Mouse (Mus musculus) embryonic facial prominence, embryonic 15.5 days (tissue): ENCODE measurements around the gene Igsf6. TPM values are rescaled to one million over a fixed set of nuclear protein-coding genes. Genes with fewer than 3 reads are reported as not detected.

ENCODE experiments used
- ATAC-seq: fragments of 200-750 bp; cut with Nextera tagmentation; 2 replicates; pipeline ENCODE4 v1.8.0; 2017; ENCODE audit warnings: low read depth, moderate TSS enrichment; ENCODE audit not compliant: insufficient number of reproducible peaks, low FRiP score, low TSS enrichment
- H3K27ac ChIP-seq: fragments of 300-500 bp; sonication (generic); replicated peaks from 2 replicates; pipeline ENCODE4 v1.5.1; 2015; ENCODE audit warnings: mild to moderate bottlenecking, inconsistent platforms
- H3K27me3 ChIP-seq: fragments of 300-500 bp; sonication (generic); 2 replicates; pipeline ENCODE4 v1.6.1; 2015; ENCODE audit warnings: inconsistent platforms
- H3K36me3 ChIP-seq: fragments of 300-500 bp; sonication (generic); 2 replicates; pipeline ENCODE4 v1.6.1; 2015; ENCODE audit warnings: mild to moderate bottlenecking, inconsistent platforms
- H3K4me1 ChIP-seq: fragments of 300-500 bp; sonication (generic); 2 replicates; pipeline ENCODE4 v1.6.1; 2015; ENCODE audit warnings: inconsistent platforms
- H3K4me2 ChIP-seq: fragments of 300-500 bp; sonication (generic); replicated peaks from 2 replicates; pipeline ENCODE4 v1.6.1; 2015; ENCODE audit warnings: mild to moderate bottlenecking, inconsistent platforms
- H3K4me3 ChIP-seq: fragments of 300-500 bp; sonication (generic); replicated peaks from 2 replicates; pipeline ENCODE4 v1.5.1; 2015; ENCODE audit warnings: mild to moderate bottlenecking, inconsistent platforms
- H3K9ac ChIP-seq: fragments of 300-500 bp; sonication (generic); 2 replicates; pipeline ENCODE4 v1.6.1; 2015; ENCODE audit warnings: inconsistent platforms
- H3K9me3 ChIP-seq: fragments of 300-500 bp; sonication (generic); replicated peaks from 2 replicates; pipeline ENCODE4 v1.6.1; 2016; ENCODE audit warnings: inconsistent platforms
- WGBS: fragments of 180-500 bp; shearing (Covaris S2); methylation state at CpG from one replicate; pipeline ENCODE4 v1.1.7; 2015; 5-methylcytosine and 5-hydroxymethylcytosine counted together
- polyA plus RNA-seq: library from polyadenylated mRNA; unstranded; fragments of >200 nt; fragmentation: Nextera tagmentation; extraction: Ambion mirVana; gene quantifications from 2 replicates; pipeline ENCODE4 v1.2.1, GENCODE M21; 2015

Gene Igsf6
- polyA plus RNA-seq, 1 experiment from 2014 or later: 3.1 TPM

DNA sequence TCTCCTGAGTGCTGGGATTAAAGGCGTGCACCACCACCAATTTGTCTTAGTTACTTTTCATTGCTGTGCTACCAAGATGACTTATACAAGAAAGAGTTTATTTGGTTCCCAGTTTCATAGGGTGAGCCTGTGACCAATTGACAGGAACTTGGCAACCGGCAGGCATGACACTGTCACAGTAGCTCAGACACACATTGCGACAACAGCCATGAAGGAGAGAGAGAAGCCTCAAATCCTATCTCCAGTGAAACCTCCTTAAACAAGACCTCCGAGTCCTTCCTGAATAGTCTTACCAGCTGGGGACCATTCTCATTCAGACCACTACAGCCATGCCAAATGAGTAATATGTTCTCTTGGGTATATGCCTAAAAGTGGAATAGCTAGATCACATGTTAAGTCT is 21.3 kb downstream of the Igsf6 start:
- ATAC-seq: no peak
- Histone ChIP-seq H3K9me3 (no peaks in the 10 kb centered on the region), H3K4me2 (no peak overlapping the region), H3K9ac (no peak overlapping the region), H3K36me3 (peaks cover 55% of the 10 kb centered on the region), H3K27ac (no peak overlapping the region), H3K4me3 (no peak overlapping the region), H3K4me1 (no peaks in the 10 kb centered on the region), H3K27me3 (no peaks in the 10 kb centered on the region)
- 83% methylated on average over 4 of the region's 4 CpGs for WGBS

DNA sequence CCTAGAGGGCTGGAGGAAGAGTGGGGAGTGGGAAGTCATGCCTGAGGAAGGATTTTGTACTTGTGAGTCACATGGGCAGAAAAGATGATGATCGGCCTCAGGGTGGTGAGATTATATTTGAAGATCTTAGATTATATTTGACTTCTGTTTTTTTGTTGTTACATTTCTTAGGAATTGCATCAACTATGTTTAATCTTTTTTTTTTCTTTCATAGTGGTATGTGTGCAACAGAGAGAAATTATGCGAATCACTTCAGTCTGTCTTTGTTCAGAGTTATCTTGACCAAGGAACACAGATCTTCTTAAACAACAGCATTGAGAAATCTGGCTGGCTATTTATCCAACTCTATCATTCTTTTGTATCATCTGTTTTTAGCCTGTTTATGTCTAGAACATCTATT is 26.7 kb downstream of the Igsf6 start:
- H3K9me3 ChIP-seq: no peaks in the 10 kb centered on the region
- no peak overlapping the region for H3K27ac ChIP-seq
- no peak overlapping the region for H3K4me2 ChIP-seq
- H3K4me1 ChIP-seq: 0 out of 2 replicates have a peak, but pooled peaks cover 4% of the 10 kb centered on the region
- no peak overlapping the region for H3K4me3 ChIP-seq
- ATAC-seq: no peak
- peaks cover 22% of the 10 kb centered on the region for H3K36me3 ChIP-seq
- H3K27me3 ChIP-seq: no peaks in the 10 kb centered on the region
- WGBS: 81% methylated on average over 2 of the region's 2 CpGs
- H3K9ac ChIP-seq: no peak overlapping the region

DNA sequence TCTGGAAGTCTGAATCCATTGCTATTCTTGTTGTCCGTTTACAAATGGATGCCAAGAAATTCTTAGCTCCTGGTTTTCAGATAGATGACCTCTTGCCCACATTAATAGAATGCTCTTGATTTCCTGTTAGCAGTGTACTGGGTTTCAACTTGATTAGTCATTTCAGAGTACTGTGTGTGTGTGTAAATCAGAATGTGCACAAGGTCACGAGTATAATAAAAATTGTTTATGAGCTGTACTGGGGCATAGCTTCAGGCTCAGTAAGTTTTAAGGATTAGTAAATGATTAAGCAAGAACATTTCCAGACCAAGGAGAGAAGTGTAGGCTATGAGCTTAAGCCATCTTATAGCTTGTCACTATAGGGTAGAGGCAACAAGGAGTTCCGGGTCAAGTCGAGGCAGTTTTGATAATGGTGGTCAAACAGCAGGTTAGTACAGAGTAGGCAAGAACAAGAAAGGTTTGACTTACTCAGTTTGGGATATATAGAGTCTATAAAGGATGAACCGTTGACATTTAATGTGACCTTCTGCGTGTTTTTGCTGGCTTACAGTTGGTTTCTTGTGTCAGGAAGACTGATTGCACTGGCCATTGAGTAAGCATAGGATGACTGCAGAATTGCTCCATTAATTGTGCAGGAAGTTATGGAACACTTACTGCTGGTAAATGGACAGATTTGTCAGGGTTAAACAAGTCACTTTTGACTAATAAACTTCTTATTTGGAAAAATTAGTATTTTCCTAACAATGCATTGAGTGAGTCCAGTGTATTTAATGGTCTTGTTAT is 28.5 kb downstream of the Igsf6 start:
- Histone ChIP-seq H3K4me1 (0 out of 2 replicates have a peak, but pooled peaks cover 10% of the 10 kb centered on the region), H3K9ac (no peak overlapping the region), H3K27me3 (no peaks in the 10 kb centered on the region), H3K4me2 (no peak overlapping the region), H3K27ac (no peak overlapping the region), H3K4me3 (no peak overlapping the region), H3K36me3 (peaks cover 13% of the 10 kb centered on the region), H3K9me3 (no peaks in the 10 kb centered on the region)
- WGBS: 88% methylated on average over 6 of the region's 6 CpGs
- ATAC-seq: no peak

DNA sequence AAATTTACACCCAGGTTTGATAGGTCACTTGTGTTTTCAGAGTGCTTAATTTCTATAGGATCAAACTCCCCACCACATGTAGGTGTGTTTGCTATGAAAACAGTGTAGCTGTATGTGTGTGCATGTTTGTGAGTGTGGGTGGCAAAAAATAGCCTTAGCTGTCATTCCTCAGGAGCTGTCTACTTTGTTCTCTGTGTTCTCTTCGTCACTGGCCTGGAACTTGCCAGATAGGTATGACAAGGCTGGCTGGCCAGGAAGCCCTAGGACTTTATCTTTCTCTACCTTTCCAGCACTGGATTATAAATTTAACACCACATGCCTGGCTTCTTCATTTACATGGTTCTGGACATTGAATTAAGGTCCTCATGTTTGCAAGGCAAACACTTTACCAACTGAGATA is 30.1 kb downstream of the Igsf6 start:
- Histone ChIP-seq H3K27ac (no peak overlapping the region), H3K27me3 (no peaks in the 10 kb centered on the region), H3K4me3 (no peak overlapping the region), H3K4me2 (no peak overlapping the region), H3K9ac (no peak overlapping the region), H3K36me3 (peaks cover 5% of the 10 kb centered on the region; the same call in 1 of the 2 replicates), H3K4me1 (peaks cover 21% of the 10 kb centered on the region; the same call in 1 of the 2 replicates), H3K9me3 (no peaks in the 10 kb centered on the region)
- ATAC-seq: no peak
- 91% methylated on average over 1 of the region's 1 CpGs for WGBS

DNA sequence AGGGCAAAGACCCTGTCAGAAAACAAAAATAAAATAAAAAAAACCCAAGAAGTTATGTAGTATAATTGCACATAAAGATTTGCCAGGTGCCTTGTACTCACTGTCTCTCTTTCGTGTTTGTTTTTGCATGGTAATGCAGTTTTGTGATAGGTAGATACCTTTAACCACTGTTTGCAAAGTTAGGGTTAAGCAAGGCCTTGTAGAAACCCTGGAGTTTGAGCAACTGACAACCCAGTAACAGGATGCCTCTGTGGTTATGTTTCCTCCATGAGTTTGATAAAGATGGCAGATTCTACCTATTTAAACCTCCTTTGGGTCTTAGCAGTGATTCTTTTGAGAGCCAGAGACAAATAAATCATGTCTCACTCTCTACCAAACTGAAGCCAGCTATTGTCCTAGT is 30.9 kb downstream of the Igsf6 start:
- H3K27ac ChIP-seq: no peak overlapping the region
- H3K4me1 ChIP-seq: peaks cover 21% of the 10 kb centered on the region; the same call in 1 of the 2 replicates
- no peak overlapping the region for H3K9ac ChIP-seq
- 94% methylated on average over 1 of the region's 1 CpGs for WGBS
- no peaks in the 10 kb centered on the region for H3K9me3 ChIP-seq
- H3K4me2 ChIP-seq: no peak overlapping the region
- no peaks in the 10 kb centered on the region for H3K27me3 ChIP-seq
- H3K4me3 ChIP-seq: no peak overlapping the region
- H3K36me3 ChIP-seq: peaks cover 3% of the 10 kb centered on the region; the same call in 1 of the 2 replicates
- ATAC-seq: no peak

DNA sequence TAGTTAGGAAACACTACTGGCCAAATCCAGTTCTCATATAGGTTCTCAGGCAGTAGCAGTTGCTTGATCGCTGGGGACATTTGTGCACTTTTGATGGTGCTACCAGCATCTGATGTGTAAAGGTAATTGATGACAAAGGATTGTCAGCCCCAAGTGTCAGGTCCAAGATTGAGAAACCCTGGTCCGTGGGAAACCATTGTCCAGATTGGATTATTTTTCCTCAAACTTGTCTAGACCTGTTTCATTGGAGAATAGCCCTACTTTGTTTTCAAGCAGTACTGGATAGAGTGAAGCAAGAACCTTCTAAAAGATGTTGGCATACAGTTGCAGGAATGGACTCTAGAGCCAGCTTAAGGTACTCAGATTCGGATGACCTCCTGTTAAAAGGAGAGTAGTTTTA is 31.4 kb downstream of the Igsf6 start:
- no peak overlapping the region for H3K4me2 ChIP-seq
- H3K27ac ChIP-seq: no peak overlapping the region
- H3K36me3 ChIP-seq: no peaks in the 10 kb centered on the region
- H3K9me3 ChIP-seq: no peaks in the 10 kb centered on the region
- no peak overlapping the region for H3K9ac ChIP-seq
- H3K27me3 ChIP-seq: no peaks in the 10 kb centered on the region
- no peak overlapping the region for H3K4me3 ChIP-seq
- no peak for ATAC-seq
- 86% methylated on average over 3 of the region's 3 CpGs for WGBS
- H3K4me1 ChIP-seq: peaks cover 21% of the 10 kb centered on the region; the same call in 1 of the 2 replicates

DNA sequence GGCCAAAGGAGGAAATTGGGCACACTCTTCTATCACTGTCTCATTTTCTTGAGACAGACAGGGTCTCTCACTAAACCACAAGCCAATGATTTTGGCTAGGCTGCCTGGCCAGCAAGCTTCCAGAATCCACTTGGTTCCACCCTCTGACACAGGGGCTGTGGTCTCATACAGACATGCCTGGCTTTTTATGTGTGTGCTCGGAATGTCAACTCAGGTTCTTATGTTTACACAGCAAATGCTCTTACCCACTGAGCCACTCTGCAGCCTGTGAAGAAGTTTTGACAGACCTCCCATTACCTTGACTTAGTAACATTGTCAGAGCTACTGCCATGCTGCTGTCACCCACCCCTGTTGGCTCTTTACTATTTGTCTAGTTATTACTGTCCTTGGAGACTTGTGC is 32.4 kb downstream of the Igsf6 start:
- H3K36me3 ChIP-seq: no peaks in the 10 kb centered on the region
- no peaks in the 10 kb centered on the region for H3K9me3 ChIP-seq
- no peak overlapping the region for H3K27ac ChIP-seq
- 65% methylated on average over 1 of the region's 1 CpGs for WGBS
- no peak for ATAC-seq
- no peak overlapping the region for H3K4me3 ChIP-seq
- H3K9ac ChIP-seq: no peak overlapping the region
- H3K4me2 ChIP-seq: no peak overlapping the region
- H3K4me1 ChIP-seq: peaks cover 21% of the 10 kb centered on the region
- no peaks in the 10 kb centered on the region for H3K27me3 ChIP-seq

DNA sequence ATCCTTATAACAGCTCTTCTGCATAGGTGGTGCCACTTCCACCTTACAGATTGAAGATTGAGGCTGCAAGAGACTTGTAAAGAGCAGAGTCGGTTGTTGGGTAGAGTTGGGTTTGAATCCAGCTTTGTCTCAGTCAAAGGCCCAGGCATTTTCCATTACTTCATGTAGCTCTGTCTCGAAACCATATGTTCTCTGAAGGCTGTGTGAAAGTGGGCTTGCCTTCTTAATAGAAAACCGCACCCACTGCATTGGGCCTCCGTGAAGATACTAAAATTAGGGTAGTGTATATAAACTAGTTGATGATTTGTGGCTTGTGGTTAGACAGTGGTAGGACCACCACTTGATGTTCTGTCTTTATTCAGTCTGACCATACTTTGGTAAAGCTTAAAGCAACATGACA is 33.8 kb downstream of the Igsf6 start:
- H3K9ac ChIP-seq: no peak overlapping the region
- ATAC-seq: no peak
- H3K4me1 ChIP-seq: peaks cover 32% of the 10 kb centered on the region
- H3K4me2 ChIP-seq: no peak overlapping the region
- H3K9me3 ChIP-seq: no peaks in the 10 kb centered on the region
- no peaks in the 10 kb centered on the region for H3K27me3 ChIP-seq
- no peak overlapping the region for H3K4me3 ChIP-seq
- H3K27ac ChIP-seq: no peak overlapping the region
- H3K36me3 ChIP-seq: no peaks in the 10 kb centered on the region
- 52% methylated on average over 4 of the region's 4 CpGs for WGBS

DNA sequence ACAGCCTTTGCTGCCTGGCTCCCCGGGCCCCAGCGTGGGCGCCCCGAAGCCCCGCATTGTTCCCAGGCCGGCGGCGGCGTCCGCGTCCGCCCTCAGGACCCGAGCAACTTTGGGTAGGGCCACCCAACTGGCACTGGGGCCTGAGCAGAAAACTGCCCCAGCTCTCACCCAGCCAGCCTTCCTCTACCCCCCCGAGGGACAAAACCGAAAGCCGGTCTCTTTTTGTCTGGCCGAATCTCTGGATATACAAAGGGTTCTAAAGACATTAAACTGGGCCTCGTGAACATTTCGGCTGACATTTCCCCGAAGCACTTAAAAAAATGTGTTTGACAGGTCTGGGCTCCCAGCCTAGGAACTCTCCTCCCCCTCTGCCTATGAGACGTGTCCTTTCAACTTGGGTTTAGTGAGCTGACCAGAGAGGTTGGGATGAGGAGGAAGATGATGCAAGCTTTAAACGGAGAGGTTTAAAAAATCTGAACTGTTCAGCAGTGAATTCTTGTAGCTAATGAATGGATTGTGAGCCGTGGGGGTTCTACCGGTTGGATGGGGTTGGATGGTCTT is 39.1 kb downstream of the Igsf6 start:
- Histone ChIP-seq H3K27me3 (peaks cover 6% of the 10 kb centered on the region; the same call in 1 of the 2 replicates), H3K27ac (peak overlapping the region; percentile 93), H3K9ac (peak overlapping the region; percentile 95), H3K4me2 (peak overlapping the region; percentile 61), H3K4me1 (peaks cover 19% of the 10 kb centered on the region), H3K9me3 (no peaks in the 10 kb centered on the region), H3K4me3 (peak overlapping the region; percentile 85), H3K36me3 (no peaks in the 10 kb centered on the region)
- WGBS: under 1% methylated on average over 24 of the region's 24 CpGs
- ATAC-seq: peak; percentile 32; the same call in 1 of the 2 replicates

DNA sequence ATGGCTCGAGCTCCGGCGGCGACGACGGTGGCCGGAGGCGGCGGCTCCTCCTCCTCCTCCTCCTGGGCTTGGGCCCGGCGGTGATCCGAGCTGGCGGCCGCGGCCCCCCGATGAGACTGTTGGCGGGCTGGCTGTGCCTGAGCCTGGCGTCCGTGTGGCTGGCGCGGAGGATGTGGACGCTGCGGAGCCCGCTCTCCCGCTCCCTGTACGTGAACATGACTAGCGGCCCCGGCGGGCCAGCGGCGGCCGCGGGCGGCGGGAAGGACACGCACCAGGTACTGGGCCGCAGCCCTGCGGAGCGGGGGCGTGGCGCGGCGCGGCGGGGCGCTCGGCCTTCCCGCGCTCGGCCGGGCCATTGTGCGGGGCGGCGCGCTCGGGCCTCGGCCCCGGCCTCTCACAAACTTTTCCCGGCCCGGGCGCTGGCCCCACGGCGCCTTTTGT is 39.7 kb downstream of the Igsf6 start:
- peak overlapping the region; percentile 93 for H3K27ac ChIP-seq
- under 1% methylated on average over 46 of the region's 63 CpGs for WGBS
- H3K36me3 ChIP-seq: no peaks in the 10 kb centered on the region
- H3K9me3 ChIP-seq: no peaks in the 10 kb centered on the region
- peaks cover 6% of the 10 kb centered on the region; the same call in 1 of the 2 replicates for H3K27me3 ChIP-seq
- ATAC-seq: peak; percentile 73
- H3K4me3 ChIP-seq: peak overlapping the region; percentile 85
- H3K9ac ChIP-seq: peak overlapping the region; percentile 95
- H3K4me1 ChIP-seq: peaks cover 14% of the 10 kb centered on the region
- peak overlapping the region; percentile 61 for H3K4me2 ChIP-seq

DNA sequence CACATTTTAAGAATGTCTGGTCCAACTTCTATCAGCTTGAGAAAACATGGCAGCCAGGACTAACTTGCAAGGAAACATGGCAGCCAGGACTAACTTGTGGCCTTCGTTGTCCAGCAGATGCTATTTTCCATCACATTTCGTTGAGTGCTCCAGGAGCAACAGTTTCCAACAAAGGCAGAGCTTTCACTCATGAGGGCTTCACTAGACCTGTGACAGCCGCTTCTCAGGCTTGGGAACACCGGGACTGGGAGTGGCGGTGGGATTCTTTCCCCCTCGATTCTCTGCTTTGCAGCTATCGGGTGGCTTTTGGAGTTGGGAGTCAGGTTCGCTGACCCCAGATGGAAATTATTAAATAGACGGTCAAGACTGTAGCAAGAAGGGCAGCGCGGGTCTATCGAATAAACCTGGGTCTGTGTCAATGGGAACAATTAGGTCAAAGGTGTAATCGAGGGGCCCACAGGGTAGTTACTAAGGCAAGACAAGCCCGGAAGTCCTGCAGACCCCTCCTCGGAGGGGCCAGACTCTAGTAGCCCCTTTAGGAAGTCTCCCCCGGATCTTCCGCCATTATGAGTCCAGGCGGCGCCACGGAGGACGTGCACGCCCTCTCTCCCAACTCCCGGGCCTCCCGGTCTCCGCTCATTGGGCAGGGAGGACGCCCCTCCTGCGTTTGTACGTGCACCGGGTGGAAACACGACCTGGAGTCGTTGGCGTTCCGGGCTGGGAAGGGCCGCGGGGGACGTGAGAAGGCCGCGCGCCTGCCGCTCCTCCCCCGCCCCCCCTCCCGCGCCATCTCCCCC is 40.3 kb downstream of the Igsf6 start, which contains the start of gene Mettl9:
TSS of gene Mettl9 (plus strand) at position 590 of the 797 bp plus-strand sequence.
- WGBS: 2% methylated on average over 42 of the region's 43 CpGs
- peak within 1 kb of the TSS; percentile 95 for H3K9ac ChIP-seq
- peak within 1 kb of the TSS; percentile 85 for H3K4me3 ChIP-seq
- H3K9me3 ChIP-seq: no peaks in the 10 kb centered on the region
- peaks cover 11% of the 10 kb centered on the region for H3K4me1 ChIP-seq
- peak within 1 kb of the TSS; percentile 93 for H3K27ac ChIP-seq
- H3K36me3 ChIP-seq: no peaks in the 10 kb centered on the region
- peaks cover 6% of the 10 kb centered on the region; the same call in 1 of the 2 replicates for H3K27me3 ChIP-seq
- peak; percentile 98 for ATAC-seq
- peak within 1 kb of the TSS; percentile 81 for H3K4me2 ChIP-seq
